Mouse (Mus musculus): ENCODE data around the gene Psg26.
"Not testable (repeated sequence)": the region's sequence is repeated elsewhere in the genome, so short reads cannot be mapped to it uniquely, and the experiment has no call there.

Psg26 gene

DNA sequence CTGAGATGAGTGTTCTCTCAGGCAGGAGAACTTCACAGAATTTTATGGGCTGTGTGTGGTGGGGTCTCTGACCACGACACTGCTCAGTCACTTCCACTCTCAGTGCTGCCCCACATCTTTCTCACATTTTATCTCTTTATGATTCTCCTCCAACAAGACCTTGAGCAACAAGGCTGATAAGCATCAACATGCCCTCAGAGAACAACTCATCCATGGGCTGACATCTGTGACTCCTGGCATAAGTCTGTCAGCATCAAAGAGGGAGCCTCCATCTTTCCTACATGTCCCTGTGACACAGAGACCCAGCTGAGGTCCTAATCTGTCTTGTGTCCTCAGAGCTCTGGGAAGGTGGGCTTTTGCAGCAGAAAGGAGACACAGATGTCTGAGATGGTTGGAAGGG is at the start of gene Psg26:
Gene Psg26 (minus strand): TSS at position 101 of the 400 bp plus-strand sequence.
- no peak for DNase-seq (ENCODE audit: low spot score)

DNA sequence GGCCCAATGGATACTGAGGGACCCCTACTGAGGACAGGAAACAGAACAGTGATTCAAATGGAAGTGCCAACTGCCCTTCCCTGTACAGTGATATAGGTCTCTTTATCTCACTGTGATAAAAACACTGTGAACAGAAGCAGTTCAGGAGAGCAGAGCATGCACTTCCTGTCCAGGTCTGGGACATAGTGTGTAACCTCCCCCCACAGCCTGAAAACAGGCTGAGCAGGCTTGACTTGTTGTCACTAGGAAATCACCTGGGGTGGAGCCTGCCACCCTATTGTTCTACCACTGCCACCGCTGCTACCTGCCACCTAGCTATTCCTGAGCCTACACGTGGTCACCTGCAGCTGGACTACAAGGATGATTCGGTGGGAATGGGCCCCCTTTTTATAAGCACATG is 49.4 kb upstream of the Psg26 start:
- no peak for DNase-seq (ENCODE audit: low spot score)

- no peak for DNase-seq (ENCODE audit: low spot score)
Observed at GRCm38 (mm10) chr7:18532169-18532568, 48.2 kb upstream of the Psg26 start, which contains the start of gene Psg25. Psg25 (minus strand) TSS chr7:18532269.

GRCm38 (mm10) chr7:18524668-18525067 is 40.7 kb upstream of the Psg26 start:
- DNase-seq (ENCODE audit: low spot score): no peak

DNA sequence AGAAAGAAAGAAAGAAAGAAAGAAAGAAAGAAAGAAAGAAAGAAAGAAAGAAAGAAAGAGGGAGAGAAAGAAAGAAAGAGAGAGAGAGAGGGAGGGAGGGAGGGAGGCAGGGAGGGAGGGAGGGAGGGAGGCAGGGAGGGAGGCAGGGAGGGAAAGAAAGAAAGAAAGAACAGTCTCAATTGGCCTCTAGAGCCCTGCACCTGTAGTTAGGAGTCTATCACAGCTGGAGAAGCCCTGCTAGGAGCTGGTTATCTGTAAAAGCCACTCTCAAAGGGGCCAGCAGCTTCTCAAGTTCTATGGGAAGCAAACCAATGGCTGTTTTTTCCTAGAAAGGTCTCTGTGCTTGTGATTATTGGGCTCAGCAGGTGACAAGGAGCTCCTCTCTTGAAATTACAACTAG is 28.9 kb upstream of the Psg26 start:
- not testable (repeated sequence) for DNase-seq (ENCODE audit: low spot score)

DNA sequence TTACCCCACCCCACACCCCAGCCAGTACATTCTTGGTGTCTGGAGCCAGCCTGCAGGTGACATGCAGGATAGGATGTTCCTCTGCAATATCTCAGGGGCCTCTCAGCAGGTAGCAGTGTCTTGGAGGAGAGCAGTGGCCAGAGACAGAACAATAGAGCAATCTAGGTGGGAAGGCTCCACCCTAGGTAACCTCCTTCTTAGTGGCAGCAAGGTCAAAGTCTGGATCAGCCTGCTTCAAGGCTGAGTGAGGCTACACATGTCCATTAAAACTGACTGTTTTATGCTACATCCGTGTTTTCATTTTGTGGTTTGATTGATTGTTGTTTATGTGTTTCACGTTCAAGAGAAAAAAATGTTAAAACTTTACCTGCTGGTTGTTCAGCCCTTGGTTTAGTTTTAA is 28.4 kb upstream of the Psg26 start:
- not testable (repeated sequence) for DNase-seq (ENCODE audit: low spot score)

- peak; percentile 53 for DNase-seq (ENCODE audit: low spot score)
Observed at GRCm38 (mm10) chr7:18511479-18511878, 27.5 kb upstream of the Psg26 start.

- not testable (repeated sequence) for DNase-seq (ENCODE audit: low spot score)
Observed at GRCm38 (mm10) chr7:18431941-18432340, 52.0 kb downstream of the Psg26 start, which contains the start of gene Psg28. Psg28 (minus strand) TSS chr7:18432041.
